Mouse (Mus musculus) heart, adult 2 months (tissue): ENCODE measurements around the gene Gm32742. TPM values are rescaled to one million over a fixed set of nuclear protein-coding genes. Genes with fewer than 3 reads are reported as not detected.
A peak's percentile ranks its signal among the peaks of the same experiment; 100 is the strongest.

Experiments used
- DNase-seq, 2 experiments: peaks; one replicate each; pipeline ENCODE4 v3.0.0; 2021
- H3K27ac ChIP-seq: fragments of 200-600 bp; 2 replicates; pipeline ENCODE4 v1.8.1; 2022
- H3K27me3 ChIP-seq: fragments of 200-500 bp; 2 replicates; pipeline ENCODE4 v1.6.1; 2012; ENCODE audit warnings: mild to moderate bottlenecking, low read length, inconsistent platforms, mixed read lengths; ENCODE audit not compliant: control insufficient read depth, insufficient read depth
- H3K36me3 ChIP-seq: fragments of 200-500 bp; 2 replicates; pipeline ENCODE4 v1.6.1; 2012; ENCODE audit warnings: low read length, inconsistent platforms; ENCODE audit not compliant: control insufficient read depth, insufficient read depth
- H3K4me1 ChIP-seq: fragments of 200-500 bp; 2 replicates; pipeline ENCODE4 v1.6.1; 2011; ENCODE audit warnings: low read length; ENCODE audit not compliant: control insufficient read depth, insufficient read depth
- H3K4me3 ChIP-seq: fragments of 200-600 bp; 2 replicates; pipeline ENCODE4 v1.8.1; 2022
- H3K79me2 ChIP-seq: fragments of 200-500 bp; replicated peaks from 2 replicates; pipeline ENCODE4 v1.6.1; 2012; ENCODE audit warnings: mild to moderate bottlenecking, inconsistent platforms, low read length, moderate library complexity, mixed read lengths; ENCODE audit not compliant: control insufficient read depth, insufficient read depth
- H3K9ac ChIP-seq: fragments of 200-500 bp; 2 replicates; pipeline ENCODE4 v1.6.1; 2012; ENCODE audit warnings: low read depth, mild to moderate bottlenecking, control low read depth, inconsistent platforms, low read length, mixed read lengths
- CTCF ChIP-seq: fragments of 200-600 bp; IDR thresholded peaks from 2 replicates; pipeline ENCODE4 v1.8.1; 2022; ENCODE audit warnings: antibody characterized with exemption, mild to moderate bottlenecking, moderate library complexity
- EP300 ChIP-seq: fragments of 200-500 bp; IDR thresholded peaks from 2 replicates; pipeline ENCODE4 v1.6.1; 2011; ENCODE audit warnings: low read depth, low read length, control low read depth; ENCODE audit not compliant: insufficient read depth
- POLR2A ChIP-seq: fragments of 200-500 bp; IDR thresholded peaks from 2 replicates; pipeline ENCODE4 v1.6.1; 2011; ENCODE audit warnings: mild to moderate bottlenecking, low read depth, low read length, control low read depth; ENCODE audit not compliant: insufficient read depth
- WGBS: fragments of 180-500 bp; shearing (Covaris S2); methylation state at CpG from one replicate; pipeline ENCODE4 v1.1.7; 2018; 5-methylcytosine and 5-hydroxymethylcytosine counted together
- intact Hi-C: fragments of 180-260 bp; cut with DNase I; formaldehyde crosslinking; loops from one replicate; pipeline ENCODE4 v1.15.1; 2025
- polyA plus RNA-seq: library from polyadenylated mRNA; depleted of rRNA; stranded (reverse); fragments of >200 nt; gene quantifications from 2 replicates; pipeline ENCODE4 v1.2.3, GENCODE M21; 2012
- total RNA-seq, 2 experiments: library from RNA; stranded (reverse); gene quantifications; 2 replicates each; pipeline ENCODE4 v1.2.3; 2021

The Gm32742 gene
- total and polyA plus RNA-seq, 3 experiments, result 0.23 TPM; not detected in 2

GRCm38 (mm10) chr9:51194790-51195189 is 29.5 kb upstream of the Gm32742 start:
- no peaks in the 10 kb centered on the region for H3K27me3 ChIP-seq

GRCm38 (mm10) chr9:51190655-51191054 is 25.3 kb upstream of the Gm32742 start:
- H3K27me3 ChIP-seq, result no peaks in the 10 kb centered on the region
- TF ChIP-seq POLR2A (no peak), CTCF (no peak), EP300 (no peak)
- H3K79me2 ChIP-seq, result no peaks in the 10 kb centered on the region
- H3K4me1 ChIP-seq, result no peaks in the 10 kb centered on the region
- H3K27ac ChIP-seq, result no peak overlapping the region
- H3K9ac ChIP-seq, result no peak overlapping the region
- intact Hi-C loops, result no loop called here
- WGBS, result 43% methylated on average over 3 of the region's 3 CpGs
- no peak for DNase-seq
- H3K36me3 ChIP-seq, result no peaks in the 10 kb centered on the region
- no peak overlapping the region for H3K4me3 ChIP-seq

More at GRCm38 (mm10) chr9:51194790-51195189, 29.5 kb upstream of the Gm32742 start:
- no peak for DNase-seq
- Histone ChIP-seq H3K36me3 (no peaks in the 10 kb centered on the region), H3K4me1 (no peaks in the 10 kb centered on the region), H3K27ac (no peak overlapping the region), H3K9ac (no peak overlapping the region), H3K79me2 (no peaks in the 10 kb centered on the region), H3K4me3 (no peak overlapping the region)
- TF ChIP-seq EP300 (no peak), CTCF (no peak), POLR2A (no peak)
- intact Hi-C loops, result no loop called here
- WGBS, result 41% methylated on average over 4 of the region's 4 CpGs

GRCm38 (mm10) chr9:51185871-51186270 is 20.6 kb upstream of the Gm32742 start:
- Histone ChIP-seq H3K27ac (no peak overlapping the region), H3K79me2 (no peaks in the 10 kb centered on the region), H3K27me3 (no peaks in the 10 kb centered on the region), H3K4me3 (no peak overlapping the region), H3K9ac (no peak overlapping the region), H3K4me1 (no peaks in the 10 kb centered on the region), H3K36me3 (no peaks in the 10 kb centered on the region)
- intact Hi-C loops, result no loop called here
- TF ChIP-seq POLR2A (no peak), CTCF (no peak), EP300 (no peak)
- WGBS, result 79% methylated on average over 5 of the region's 5 CpGs
- no peak for DNase-seq

GRCm38 (mm10) chr9:51185386-51185785 is 20.1 kb upstream of the Gm32742 start:
- H3K9ac ChIP-seq, result no peak overlapping the region
- TF ChIP-seq EP300, result no peak
- no peak for TF ChIP-seq CTCF
- TF ChIP-seq POLR2A, result no peak
- H3K27ac ChIP-seq, result no peak overlapping the region
- intact Hi-C loops, result no loop called here
- no peaks in the 10 kb centered on the region for H3K4me1 ChIP-seq
- no peaks in the 10 kb centered on the region for H3K79me2 ChIP-seq
- no peaks in the 10 kb centered on the region for H3K27me3 ChIP-seq
- WGBS, result 54% methylated on average over 4 of the region's 4 CpGs
- no peaks in the 10 kb centered on the region for H3K36me3 ChIP-seq
- no peak for DNase-seq
- H3K4me3 ChIP-seq, result no peak overlapping the region

- peak in 1 of 2 experiments; percentile 22 for DNase-seq
- Histone ChIP-seq H3K79me2 (no peaks in the 10 kb centered on the region), H3K27ac (no peak overlapping the region), H3K4me3 (no peak overlapping the region), H3K9ac (no peak overlapping the region), H3K4me1 (no peaks in the 10 kb centered on the region), H3K27me3 (no peaks in the 10 kb centered on the region), H3K36me3 (no peaks in the 10 kb centered on the region)
- 73% methylated on average over 15 of the region's 15 CpGs for WGBS
- TF ChIP-seq EP300 (no peak), CTCF (no peak), POLR2A (no peak)
- intact Hi-C loops, result no loop called here
Observed at GRCm38 (mm10) chr9:51182716-51183710, 17.7 kb upstream of the Gm32742 start.

GRCm38 (mm10) chr9:51180621-51181020 is 15.3 kb upstream of the Gm32742 start:
- H3K4me3 ChIP-seq, result no peak overlapping the region
- 52% methylated on average over 5 of the region's 5 CpGs for WGBS
- H3K4me1 ChIP-seq, result no peaks in the 10 kb centered on the region
- H3K36me3 ChIP-seq, result no peaks in the 10 kb centered on the region
- intact Hi-C loops, result no loop called here
- H3K27me3 ChIP-seq, result no peaks in the 10 kb centered on the region
- H3K9ac ChIP-seq, result no peak overlapping the region
- TF ChIP-seq EP300 (no peak), CTCF (no peak), POLR2A (no peak)
- DNase-seq, result no peak
- H3K27ac ChIP-seq, result no peak overlapping the region
- H3K79me2 ChIP-seq, result no peaks in the 10 kb centered on the region
